Mouse (Mus musculus) erythroblast, embryonic 14.5 days (primary cell): ENCODE measurements around the gene Car2. TPM values are rescaled to one million over a fixed set of nuclear protein-coding genes. Genes with fewer than 3 reads are reported as not detected.

ENCODE experiments used
- H3K27me3 ChIP-seq: 2 replicates; pipeline ENCODE4 v1.6.1; 2012; ENCODE audit warnings: inconsistent platforms; ENCODE audit not compliant: control insufficient read depth
- H3K36me3 ChIP-seq: 2 replicates; pipeline ENCODE4 v1.6.1; 2012; ENCODE audit warnings: mild to moderate bottlenecking, inconsistent platforms; ENCODE audit not compliant: control insufficient read depth
- H3K4me1 ChIP-seq: 2 replicates; pipeline ENCODE4 v1.6.1; 2012; ENCODE audit warnings: inconsistent platforms; ENCODE audit not compliant: control insufficient read depth
- H3K4me3 ChIP-seq: replicated peaks from 2 replicates; pipeline ENCODE3; 2012; ENCODE audit warnings: moderate library complexity, mild to moderate bottlenecking, inconsistent platforms
- H3K9me3 ChIP-seq: 2 replicates; pipeline ENCODE4 v1.6.1; 2012; ENCODE audit warnings: low read length, inconsistent platforms, mixed read lengths; ENCODE audit not compliant: control insufficient read depth
- GATA1 ChIP-seq: IDR thresholded peaks from 2 replicates; pipeline ENCODE4 v1.6.1; 2012; ENCODE audit warnings: low read length, inconsistent platforms, mixed read lengths
- TAL1 ChIP-seq: IDR thresholded peaks from 3 replicates; pipeline ENCODE4 v1.6.1; 2012; ENCODE audit warnings: low read length, inconsistent platforms, mixed read lengths
- polyA plus RNA-seq: library from polyadenylated mRNA; stranded (reverse); fragments of >175 nt; gene quantifications from 2 replicates; pipeline ENCODE4 v1.2.3, GENCODE M21; 2012

The Car2 gene
- polyA plus RNA-seq, 1 experiment: 122 TPM

DNA sequence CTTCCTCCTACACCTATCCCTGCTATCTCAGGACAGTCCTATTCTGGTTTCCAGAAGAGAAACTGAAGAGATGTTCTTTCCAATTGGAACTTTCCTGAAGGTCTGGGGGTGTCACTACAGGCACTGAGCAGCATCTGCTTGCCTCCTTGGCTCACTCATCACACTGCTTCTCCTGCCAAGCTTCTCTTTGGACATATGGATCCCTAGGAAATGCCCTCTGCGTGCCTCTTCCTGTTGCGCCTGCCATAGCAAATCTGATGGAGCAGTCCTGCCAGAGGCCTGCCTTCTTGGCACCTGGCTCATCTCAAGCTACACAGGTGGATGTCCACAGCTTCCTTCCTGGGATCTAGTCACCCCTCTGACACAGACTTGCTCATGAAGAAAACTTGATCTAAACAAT lies 64.0 kb downstream of the Car2 start:
- TF ChIP-seq GATA1: no peak
- TF ChIP-seq TAL1: no peak
- no peak overlapping the region for H3K4me3 ChIP-seq
- no peaks in the 10 kb centered on the region for H3K27me3 ChIP-seq
- H3K4me1 ChIP-seq: peaks cover 2% of the 10 kb centered on the region; the same call in 1 of the 2 replicates
- H3K36me3 ChIP-seq: no peaks in the 10 kb centered on the region
- no peaks in the 10 kb centered on the region for H3K9me3 ChIP-seq

Other genes starting within 250 kb of the Car2 start
- gene Car13, start 244.5 kb upstream of the Car2 start, polyA plus RNA-seq: 0.02 and 0.03 TPM in 2 replicates
- gene Car1, start 77.9 kb upstream of the Car2 start, polyA plus RNA-seq: 2.6 and 4.9 TPM in 2 replicates
- gene Car3, start 22.8 kb upstream of the Car2 start, polyA plus RNA-seq: 0.10 and 0.23 TPM in 2 replicates